Mouse (Mus musculus): ENCODE results near the gene Gm853.

DNA sequence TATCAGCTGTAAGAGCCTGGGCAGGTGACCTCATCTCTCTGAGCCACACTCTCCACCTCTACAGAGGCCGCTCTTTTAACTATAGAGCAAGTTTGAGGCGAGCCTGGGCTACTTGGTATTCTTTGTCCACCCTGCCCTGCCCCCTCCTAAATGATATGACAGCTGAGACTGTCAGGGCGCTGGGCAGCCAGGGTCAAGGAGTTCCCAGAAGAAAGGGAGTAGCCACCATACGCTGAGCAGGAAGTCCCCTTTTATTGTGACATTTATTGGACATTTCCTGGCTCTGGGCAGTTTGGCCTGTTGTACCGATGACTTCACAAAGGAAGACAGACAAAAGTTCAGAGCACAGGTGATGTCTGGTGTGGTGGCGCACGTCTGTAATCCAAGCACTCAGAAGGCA lies 32.6 kb downstream of the Gm853 start:
- TF ChIP-seq CTCF (IDR thresholded peaks at IDR 0.05; ENCODE audit: low read depth) (no peak), EP300 (IDR thresholded peaks at IDR 0.05; ENCODE audit: low read depth) (no peak)

Measured in liver, embryonic 14.5 days (tissue).